Mouse (Mus musculus): ENCODE measurements around the gene Tmem167b.
A peak's percentile ranks its signal among the peaks of the same experiment; 100 is the strongest.

The Tmem167b gene

DNA sequence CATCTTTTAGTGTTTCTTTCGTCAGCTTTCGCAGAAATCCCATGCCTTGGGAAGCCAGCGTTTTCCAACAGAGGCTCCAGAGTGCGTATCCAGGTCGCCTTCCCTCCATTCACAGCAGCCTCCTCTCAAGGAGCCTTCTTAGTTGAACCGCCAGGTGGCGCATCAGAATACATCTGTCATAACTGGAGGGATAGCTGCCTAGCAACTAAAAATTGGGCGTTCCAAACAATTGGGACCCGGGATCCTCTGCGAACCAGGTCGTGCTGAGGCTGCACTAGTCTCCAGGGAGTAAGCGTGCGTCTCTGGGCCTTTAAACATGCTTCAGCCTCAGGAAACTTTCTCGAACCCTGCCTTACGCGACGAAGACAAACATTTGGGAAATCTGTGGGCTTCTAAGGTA is 25.0 kb downstream of the Tmem167b start:
- ATAC-seq (ENCODE audit: low TSS enrichment), result peak; percentile 70

GRCm38 (mm10) chr3:108536517-108537260 is 25.6 kb downstream of the Tmem167b start, which contains the start of gene 5330417C22Rik:
TSS of gene 5330417C22Rik (minus strand) at chr3:108536536.
- ATAC-seq (ENCODE audit: low TSS enrichment), result peak; percentile 92

DNA sequence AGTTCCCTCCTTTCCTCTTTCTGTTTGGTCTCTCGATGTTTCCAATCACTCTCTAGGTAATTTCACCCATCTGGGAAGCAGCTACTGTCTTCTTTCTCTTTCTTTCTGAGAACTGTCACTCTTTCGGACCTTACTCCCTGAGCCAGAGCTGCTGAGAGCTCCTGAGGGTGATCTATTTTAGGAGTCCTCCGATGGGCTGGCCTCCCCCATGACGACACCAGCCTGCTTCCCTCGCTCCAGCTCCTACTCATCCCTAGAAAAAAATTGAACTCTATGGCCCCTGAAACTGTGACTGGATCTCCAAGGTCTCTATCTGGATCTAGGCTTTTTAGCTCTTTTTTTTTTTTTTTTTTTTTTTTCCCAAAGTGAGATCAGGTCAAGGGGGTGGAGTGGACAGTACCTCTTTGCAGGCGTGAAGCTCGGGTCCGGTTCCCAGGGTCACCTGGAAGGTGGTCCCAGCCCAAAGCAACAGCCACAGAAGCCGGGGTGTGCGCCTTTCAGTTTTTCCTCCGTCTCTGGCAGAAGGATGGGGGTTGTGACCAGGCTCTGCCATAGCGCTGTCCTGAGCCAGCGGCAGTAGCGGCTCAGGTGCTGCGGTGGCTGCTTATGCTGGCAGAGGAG is 26.3 kb downstream of the Tmem167b start:
- peak; percentile 22 for ATAC-seq (ENCODE audit: low TSS enrichment)

GRCm38 (mm10) chr3:108533951-108534350 is 28.3 kb downstream of the Tmem167b start, which contains the start of gene 1700013F07Rik:
TSS of gene 1700013F07Rik (plus strand) at chr3:108534150.
- ATAC-seq (ENCODE audit: low TSS enrichment), result no peak

GRCm38 (mm10) chr3:108533114-108533885 is 29.0 kb downstream of the Tmem167b start:
- ATAC-seq (ENCODE audit: low TSS enrichment), result no peak

- ATAC-seq (ENCODE audit: low TSS enrichment), result no peak
These were observed 33.8 kb downstream of the Tmem167b start for GRCm38 (mm10) chr3:108528489-108528888.

DNA sequence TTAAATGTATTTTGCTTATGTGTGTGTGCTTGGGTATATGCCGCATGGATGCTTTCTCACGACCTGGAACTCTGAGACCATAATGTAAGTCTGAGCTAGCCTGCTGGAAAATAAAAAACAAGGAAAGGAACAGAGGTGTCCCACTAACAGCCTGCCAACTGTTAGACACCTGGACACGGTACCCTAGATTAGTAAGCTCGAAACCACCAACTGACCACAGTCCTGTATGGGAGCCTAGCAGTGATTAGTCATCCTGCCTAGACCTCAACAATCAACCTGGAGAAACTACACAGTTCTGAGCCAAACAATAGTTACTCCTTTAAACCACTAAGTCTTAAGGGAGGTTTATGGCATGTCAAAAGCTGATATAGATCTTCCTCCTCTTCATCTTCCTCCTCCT is 38.9 kb downstream of the Tmem167b start:
- ATAC-seq (ENCODE audit: low TSS enrichment), result no peak

DNA sequence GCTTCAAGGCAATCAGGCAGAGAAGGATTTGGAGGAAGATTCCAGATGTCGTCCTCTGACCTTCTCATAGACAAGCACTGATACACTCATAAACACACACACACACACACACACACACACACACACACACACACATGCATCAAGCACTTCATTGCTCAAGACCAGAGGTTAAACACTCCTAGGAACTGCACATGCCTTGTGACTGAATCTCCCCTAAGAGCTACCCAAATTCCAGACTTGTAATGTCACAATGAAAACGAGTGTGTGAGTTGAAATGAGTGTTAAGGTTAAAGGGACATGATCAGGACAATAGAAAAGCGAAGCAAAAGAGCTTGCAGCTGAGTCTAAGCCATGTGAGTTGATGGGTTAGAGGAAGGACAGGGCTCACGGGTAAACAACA is 44.0 kb downstream of the Tmem167b start:
- no peak; the same call in 1 of the 2 replicates for ATAC-seq (ENCODE audit: low TSS enrichment)

DNA sequence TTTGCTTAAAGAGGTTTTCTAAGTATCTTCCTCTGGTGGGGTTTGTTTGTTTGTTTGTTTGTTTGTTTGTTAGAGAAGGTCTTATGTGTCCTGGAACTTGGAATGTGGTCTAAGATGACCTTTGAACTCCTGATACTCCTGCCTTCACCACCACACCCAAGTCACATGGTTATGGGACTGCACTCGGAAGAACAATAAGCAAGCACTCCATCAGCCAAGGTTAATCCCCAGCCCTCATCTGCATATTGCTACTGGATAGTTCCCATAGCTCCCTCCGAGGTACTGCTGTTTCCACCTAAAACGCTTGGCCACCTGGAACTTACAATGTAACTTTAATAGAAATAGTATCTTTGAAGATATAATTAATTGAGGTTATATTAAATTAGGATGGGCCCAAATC is 48.8 kb downstream of the Tmem167b start:
- no peak for ATAC-seq (ENCODE audit: low TSS enrichment)

DNA sequence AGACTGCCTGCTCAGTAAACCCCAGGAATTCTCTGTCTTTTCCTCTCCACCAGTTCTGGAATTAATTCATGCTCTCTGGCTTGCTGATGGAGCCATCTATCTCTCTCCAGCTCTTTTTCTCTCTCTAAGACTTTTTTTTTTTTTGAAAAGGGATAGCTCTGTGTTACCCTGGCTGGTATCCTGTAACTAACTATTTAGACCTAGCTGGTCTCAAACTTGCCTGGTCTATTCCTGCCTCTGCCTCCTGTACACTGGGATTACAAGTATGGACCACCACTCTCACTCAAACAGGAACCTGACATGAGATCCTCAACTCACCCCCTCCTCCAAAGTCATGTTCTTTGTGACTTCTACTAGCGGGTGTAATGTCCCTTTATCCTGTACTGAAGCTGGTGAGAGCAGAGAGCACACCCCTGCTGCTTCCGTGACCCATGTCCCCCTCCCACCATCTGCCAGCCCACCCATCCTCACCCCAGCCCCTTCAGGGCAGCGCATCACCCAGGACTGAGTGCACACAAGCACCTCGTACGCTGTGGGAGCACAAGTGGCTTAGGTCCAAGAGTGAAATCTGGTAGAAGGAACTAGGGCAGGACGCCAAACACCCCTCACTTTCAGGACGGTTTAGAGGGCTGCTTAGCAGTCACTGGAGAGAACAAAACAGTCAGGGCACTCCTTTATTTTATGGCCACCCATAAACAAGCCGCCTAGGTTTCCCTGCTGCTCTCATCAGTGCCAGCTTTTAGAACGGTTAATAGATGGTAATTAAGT is 51.4 kb downstream of the Tmem167b start:
- 0 out of 2 replicates have a peak, but pooled peaks have one; percentile 11 for ATAC-seq (ENCODE audit: low TSS enrichment)

GRCm38 (mm10) chr3:108510156-108510555 is 52.1 kb downstream of the Tmem167b start:
- no peak for ATAC-seq (ENCODE audit: low TSS enrichment)

GRCm38 (mm10) chr3:108508745-108509474 is 53.4 kb downstream of the Tmem167b start:
- no peak for ATAC-seq (ENCODE audit: low TSS enrichment)
